Mouse (Mus musculus): ENCODE data around the gene AI854703. TPM values are rescaled to one million over a fixed set of nuclear protein-coding genes. Genes with fewer than 3 reads are reported as not detected.

Gene AI854703
- polyA plus RNA-seq, 1 experiment from 2014 or later, result 0.69 TPM

DNA sequence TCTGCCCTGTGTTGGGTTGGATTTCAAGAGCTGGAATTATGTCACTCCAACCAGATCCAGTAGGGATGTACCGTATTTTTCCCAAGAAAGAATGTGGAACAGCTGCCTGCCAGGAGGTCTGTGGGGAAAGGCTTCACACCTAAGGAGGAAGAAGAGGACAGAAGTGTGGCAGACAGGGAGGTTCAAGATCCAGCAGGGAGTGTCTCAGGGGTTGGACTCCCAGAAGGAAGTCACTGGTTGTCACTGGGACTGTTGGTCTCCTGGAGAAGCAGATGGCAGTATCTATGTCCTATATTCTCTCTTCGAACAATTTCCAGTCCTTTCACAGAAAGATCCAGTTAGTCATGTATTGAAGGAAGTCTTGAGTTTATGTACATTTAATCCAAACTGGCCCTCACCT, 21.0 kb downstream of the AI854703 start:
- Histone ChIP-seq H3K4me3 (ENCODE audit: low read depth, low read length) (no peak overlapping the region), H3K4me2 (ENCODE audit: low read depth, low read length) (no peak overlapping the region), H3K4me1 (ENCODE audit: control insufficient read depth, insufficient read depth, low read length) (no peaks in the 10 kb centered on the region), H3K9ac (replicated peaks; ENCODE audit: low read length) (no peak overlapping the region), H3K27ac (replicated peaks; ENCODE audit: low read depth, low read length) (no peak overlapping the region), H3K36me3 (replicated peaks; ENCODE audit: control insufficient read depth, insufficient read depth, low read depth, low read length) (no peaks in the 10 kb centered on the region), H3K9me3 (replicated peaks; ENCODE audit: control insufficient read depth, low read length) (no peaks in the 10 kb centered on the region), H3K27me3 (ENCODE audit: control insufficient read depth, insufficient read depth, low read length) (no peaks in the 10 kb centered on the region)
- WGBS, result 91% methylated on average over 2 of the region's 2 CpGs
- no peak for ATAC-seq (replicated peaks; ENCODE audit: insufficient number of reproducible peaks, low FRiP score, low TSS enrichment, low read depth)
- DNase-seq (ENCODE audit: low spot score), result no peak

DNA sequence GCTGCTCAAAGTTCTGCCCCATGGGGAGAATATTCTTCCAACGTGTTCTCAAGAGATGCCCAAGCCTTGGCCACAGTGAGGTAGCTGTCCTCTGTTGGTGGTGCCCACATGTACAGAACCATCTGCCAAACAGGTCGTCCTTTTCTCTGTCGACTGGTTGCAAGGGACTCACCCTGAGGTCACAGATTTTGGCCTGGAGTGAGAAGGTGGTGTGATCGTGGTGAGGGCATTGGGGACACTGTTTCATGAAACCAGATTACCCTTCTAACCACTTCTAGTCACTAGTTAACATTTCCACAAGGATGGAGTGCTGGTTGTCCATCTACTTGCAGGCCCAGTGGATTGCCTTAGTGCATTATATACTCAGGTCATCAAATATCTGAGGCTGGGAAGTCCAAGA, 22.2 kb downstream of the AI854703 start:
- 82% methylated on average over 4 of the region's 4 CpGs for WGBS
- Histone ChIP-seq H3K4me1 (ENCODE audit: control insufficient read depth, insufficient read depth, low read length) (no peaks in the 10 kb centered on the region), H3K9ac (replicated peaks; ENCODE audit: low read length) (no peak overlapping the region), H3K27ac (replicated peaks; ENCODE audit: low read depth, low read length) (no peak overlapping the region), H3K27me3 (ENCODE audit: control insufficient read depth, insufficient read depth, low read length) (no peaks in the 10 kb centered on the region), H3K4me3 (ENCODE audit: low read depth, low read length) (no peak overlapping the region), H3K9me3 (replicated peaks; ENCODE audit: control insufficient read depth, low read length) (no peaks in the 10 kb centered on the region), H3K36me3 (replicated peaks; ENCODE audit: control insufficient read depth, insufficient read depth, low read depth, low read length) (no peaks in the 10 kb centered on the region), H3K4me2 (ENCODE audit: low read depth, low read length) (no peak overlapping the region)
- no peak for ATAC-seq (replicated peaks; ENCODE audit: insufficient number of reproducible peaks, low FRiP score, low TSS enrichment, low read depth)
- DNase-seq (ENCODE audit: low spot score), result no peak

DNA sequence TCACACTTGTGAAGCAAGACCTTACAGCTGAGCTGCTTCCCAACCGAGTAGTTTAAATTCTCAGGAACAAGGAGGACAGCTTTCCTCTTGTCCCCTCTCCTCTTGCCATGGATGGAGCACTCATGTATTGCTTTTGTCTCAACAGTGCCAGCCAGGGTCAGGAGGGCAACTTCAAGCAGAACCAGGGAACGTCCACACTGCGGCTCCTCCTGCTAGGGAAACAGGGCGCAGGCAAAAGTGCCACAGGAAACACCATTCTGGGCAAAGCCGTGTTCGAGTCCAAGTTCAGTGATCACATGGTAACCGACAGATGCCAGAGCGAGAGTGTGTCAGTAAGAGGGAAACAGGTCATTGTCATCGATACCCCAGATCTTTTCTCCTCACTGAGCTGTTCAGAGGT, 23.5 kb downstream of the AI854703 start:
- no peak overlapping the region for H3K27ac ChIP-seq (replicated peaks; ENCODE audit: low read depth, low read length)
- no peak overlapping the region for H3K9ac ChIP-seq (replicated peaks; ENCODE audit: low read length)
- no peak overlapping the region for H3K4me3 ChIP-seq (ENCODE audit: low read depth, low read length)
- H3K9me3 ChIP-seq (replicated peaks; ENCODE audit: control insufficient read depth, low read length), result no peaks in the 10 kb centered on the region
- DNase-seq (ENCODE audit: low spot score) (no peak), ATAC-seq (replicated peaks; ENCODE audit: insufficient number of reproducible peaks, low FRiP score, low TSS enrichment, low read depth) (no peak)
- no peaks in the 10 kb centered on the region for H3K4me1 ChIP-seq (ENCODE audit: control insufficient read depth, insufficient read depth, low read length)
- no peaks in the 10 kb centered on the region for H3K27me3 ChIP-seq (ENCODE audit: control insufficient read depth, insufficient read depth, low read length)
- H3K36me3 ChIP-seq (replicated peaks; ENCODE audit: control insufficient read depth, insufficient read depth, low read depth, low read length), result no peaks in the 10 kb centered on the region
- H3K4me2 ChIP-seq (ENCODE audit: low read depth, low read length), result no peak overlapping the region
- WGBS, result 87% methylated on average over 9 of the region's 9 CpGs

DNA sequence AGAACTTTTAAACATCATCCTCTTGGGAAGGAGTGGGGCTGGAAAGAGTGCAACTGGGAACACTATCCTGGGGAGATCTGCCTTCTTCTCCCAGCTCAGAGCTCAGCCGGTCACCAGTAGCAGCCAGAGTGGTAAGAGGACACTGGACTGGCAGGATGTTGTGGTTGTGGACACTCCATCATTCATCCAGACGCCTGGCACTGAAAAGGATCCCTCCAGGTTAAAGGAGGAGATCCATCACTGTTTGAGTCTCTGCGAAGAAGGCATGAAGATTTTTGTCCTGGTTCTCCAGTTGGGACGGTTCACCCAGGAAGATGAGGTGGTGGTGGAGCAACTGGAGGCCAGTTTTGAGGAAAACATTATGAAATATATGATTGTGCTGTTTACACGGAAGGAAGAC, 32.2 kb downstream of the AI854703 start:
- no peaks in the 10 kb centered on the region for H3K9me3 ChIP-seq (replicated peaks; ENCODE audit: control insufficient read depth, low read length)
- H3K4me1 ChIP-seq (ENCODE audit: control insufficient read depth, insufficient read depth, low read length), result no peaks in the 10 kb centered on the region
- no peaks in the 10 kb centered on the region for H3K27me3 ChIP-seq (ENCODE audit: control insufficient read depth, insufficient read depth, low read length)
- no peak overlapping the region for H3K27ac ChIP-seq (replicated peaks; ENCODE audit: low read depth, low read length)
- ATAC-seq (replicated peaks; ENCODE audit: insufficient number of reproducible peaks, low FRiP score, low TSS enrichment, low read depth) (no peak), DNase-seq (ENCODE audit: low spot score) (no peak)
- no peak overlapping the region for H3K4me3 ChIP-seq (ENCODE audit: low read depth, low read length)
- no peak overlapping the region for H3K9ac ChIP-seq (replicated peaks; ENCODE audit: low read length)
- H3K36me3 ChIP-seq (replicated peaks; ENCODE audit: control insufficient read depth, insufficient read depth, low read depth, low read length), result no peaks in the 10 kb centered on the region
- H3K4me2 ChIP-seq (ENCODE audit: low read depth, low read length), result no peak overlapping the region
- WGBS, result 80% methylated on average over 5 of the region's 5 CpGs

DNA sequence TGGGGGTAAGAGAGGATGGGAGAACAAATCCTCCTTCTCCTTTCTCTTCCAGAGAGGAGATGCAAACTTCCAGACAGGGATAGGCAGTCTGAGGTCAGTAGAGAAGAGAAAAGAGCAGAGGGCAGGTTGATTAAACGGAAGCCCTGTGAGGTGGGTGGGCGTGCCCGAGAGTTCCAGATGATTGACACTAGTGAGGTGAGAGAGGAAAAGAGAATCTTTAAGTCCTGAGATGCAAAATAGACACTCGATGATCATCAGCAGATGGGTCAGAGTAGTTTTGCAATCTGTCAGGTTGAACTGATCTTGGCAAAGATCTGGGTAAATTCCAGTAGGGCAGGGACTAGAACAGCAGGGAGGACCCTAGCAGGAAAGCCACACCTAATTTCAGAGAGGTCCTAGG, 38.2 kb downstream of the AI854703 start:
- Histone ChIP-seq H3K9ac (replicated peaks; ENCODE audit: low read length) (no peak overlapping the region), H3K4me2 (ENCODE audit: low read depth, low read length) (no peak overlapping the region), H3K4me3 (ENCODE audit: low read depth, low read length) (no peak overlapping the region), H3K27me3 (ENCODE audit: control insufficient read depth, insufficient read depth, low read length) (no peaks in the 10 kb centered on the region), H3K27ac (replicated peaks; ENCODE audit: low read depth, low read length) (no peak overlapping the region), H3K36me3 (replicated peaks; ENCODE audit: control insufficient read depth, insufficient read depth, low read depth, low read length) (no peaks in the 10 kb centered on the region), H3K4me1 (ENCODE audit: control insufficient read depth, insufficient read depth, low read length) (no peaks in the 10 kb centered on the region), H3K9me3 (replicated peaks; ENCODE audit: control insufficient read depth, low read length) (no peaks in the 10 kb centered on the region)
- no peak for DNase-seq (ENCODE audit: low spot score)
- ATAC-seq (replicated peaks; ENCODE audit: insufficient number of reproducible peaks, low FRiP score, low TSS enrichment, low read depth), result no peak
- 85% methylated on average over 4 of the region's 4 CpGs for WGBS

DNA sequence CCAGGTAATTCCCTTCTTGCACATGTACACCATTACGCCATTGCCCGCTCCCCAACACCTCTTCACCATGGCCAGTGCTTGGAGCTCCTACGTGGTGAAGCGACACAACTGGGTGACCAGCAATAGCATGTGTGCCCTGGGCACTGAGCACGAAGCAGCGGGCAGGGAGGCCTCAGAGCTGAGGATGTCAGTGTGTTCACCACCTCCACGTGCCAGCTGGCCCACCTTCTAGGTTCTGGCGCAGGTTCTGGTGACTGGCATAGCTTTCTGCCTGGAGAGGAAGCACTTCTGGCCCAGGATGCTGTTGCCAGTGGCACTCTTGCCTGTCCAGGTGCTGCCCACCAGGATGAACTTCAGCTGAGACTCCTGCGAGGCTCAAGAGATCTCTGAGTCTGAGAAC, 38.9 kb downstream of the AI854703 start:
- no peak for ATAC-seq (replicated peaks; ENCODE audit: insufficient number of reproducible peaks, low FRiP score, low TSS enrichment, low read depth)
- WGBS, result 92% methylated on average over 9 of the region's 9 CpGs
- Histone ChIP-seq H3K4me1 (ENCODE audit: control insufficient read depth, insufficient read depth, low read length) (no peaks in the 10 kb centered on the region), H3K9me3 (replicated peaks; ENCODE audit: control insufficient read depth, low read length) (no peaks in the 10 kb centered on the region), H3K27ac (replicated peaks; ENCODE audit: low read depth, low read length) (no peak overlapping the region), H3K4me3 (ENCODE audit: low read depth, low read length) (no peak overlapping the region), H3K36me3 (replicated peaks; ENCODE audit: control insufficient read depth, insufficient read depth, low read depth, low read length) (no peaks in the 10 kb centered on the region), H3K27me3 (ENCODE audit: control insufficient read depth, insufficient read depth, low read length) (no peaks in the 10 kb centered on the region), H3K4me2 (ENCODE audit: low read depth, low read length) (no peak overlapping the region), H3K9ac (replicated peaks; ENCODE audit: low read length) (no peak overlapping the region)
- no peak for DNase-seq (ENCODE audit: low spot score)

DNA sequence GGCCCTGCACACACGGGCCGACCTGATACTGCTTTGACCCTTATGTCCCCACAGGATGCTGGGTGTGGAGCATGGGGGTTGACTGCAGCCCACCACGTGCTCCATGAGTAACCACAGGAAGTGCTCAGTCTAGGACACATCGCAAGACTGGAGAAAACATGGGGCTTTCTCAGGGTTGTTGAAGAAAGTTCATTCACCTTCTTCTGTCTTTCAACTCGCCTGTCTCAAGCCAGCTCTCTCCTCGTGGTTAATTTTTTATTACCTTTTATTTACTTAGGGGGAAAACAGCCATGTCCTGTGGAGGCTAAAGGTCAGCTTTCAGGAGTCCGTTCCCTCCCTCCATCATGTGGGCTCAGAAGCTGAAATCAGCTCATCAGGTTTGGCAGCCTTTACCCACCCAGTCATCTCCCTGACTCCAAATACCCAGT, 39.6 kb downstream of the AI854703 start:
- WGBS, result 52% methylated on average over 7 of the region's 7 CpGs
- ATAC-seq (replicated peaks; ENCODE audit: insufficient number of reproducible peaks, low FRiP score, low TSS enrichment, low read depth), result no peak

DNA sequence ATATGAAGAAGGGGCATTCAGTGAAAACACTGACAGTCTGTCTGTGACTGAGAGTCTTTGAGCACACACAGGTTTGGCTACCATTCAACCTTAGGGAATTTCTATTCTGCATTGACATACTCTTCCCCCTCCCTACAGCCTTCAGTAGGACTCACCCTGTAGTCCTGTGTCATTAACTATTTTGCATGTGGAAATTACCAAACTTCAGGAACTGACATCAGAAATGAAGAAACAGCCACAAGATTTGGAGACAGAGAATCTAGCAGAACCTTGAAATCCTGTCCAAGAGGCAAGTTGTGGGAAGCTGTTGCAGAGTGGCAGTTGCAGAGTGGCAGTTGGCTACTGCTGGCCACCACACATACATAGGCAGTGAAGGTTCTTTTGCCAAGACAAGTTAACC, 41.5 kb downstream of the AI854703 start:
- DNase-seq (ENCODE audit: low spot score), result no peak
- Histone ChIP-seq H3K27ac (replicated peaks; ENCODE audit: low read depth, low read length) (no peak overlapping the region), H3K9ac (replicated peaks; ENCODE audit: low read length) (no peak overlapping the region), H3K4me1 (ENCODE audit: control insufficient read depth, insufficient read depth, low read length) (no peaks in the 10 kb centered on the region), H3K36me3 (replicated peaks; ENCODE audit: control insufficient read depth, insufficient read depth, low read depth, low read length) (no peaks in the 10 kb centered on the region), H3K4me3 (ENCODE audit: low read depth, low read length) (no peak overlapping the region), H3K9me3 (replicated peaks; ENCODE audit: control insufficient read depth, low read length) (no peaks in the 10 kb centered on the region), H3K27me3 (ENCODE audit: control insufficient read depth, insufficient read depth, low read length) (no peaks in the 10 kb centered on the region), H3K4me2 (ENCODE audit: low read depth, low read length) (no peak overlapping the region)
- no peak for ATAC-seq (replicated peaks; ENCODE audit: insufficient number of reproducible peaks, low FRiP score, low TSS enrichment, low read depth)

More for the DNA sequence above, 39.6 kb downstream of the AI854703 start:
- H3K9ac ChIP-seq (replicated peaks; ENCODE audit: low read length), result no peak overlapping the region
- no peaks in the 10 kb centered on the region for H3K9me3 ChIP-seq (replicated peaks; ENCODE audit: control insufficient read depth, low read length)
- H3K4me2 ChIP-seq (ENCODE audit: low read depth, low read length), result no peak overlapping the region
- no peak overlapping the region for H3K4me3 ChIP-seq (ENCODE audit: low read depth, low read length)
- no peak overlapping the region for H3K27ac ChIP-seq (replicated peaks; ENCODE audit: low read depth, low read length)
- no peaks in the 10 kb centered on the region for H3K27me3 ChIP-seq (ENCODE audit: control insufficient read depth, insufficient read depth, low read length)
- H3K36me3 ChIP-seq (replicated peaks; ENCODE audit: control insufficient read depth, insufficient read depth, low read depth, low read length), result no peaks in the 10 kb centered on the region
- DNase-seq (ENCODE audit: low spot score), result no peak
- no peaks in the 10 kb centered on the region for H3K4me1 ChIP-seq (ENCODE audit: control insufficient read depth, insufficient read depth, low read length)

All from embryonic facial prominence, embryonic 11.5 days (tissue).